Mouse (Mus musculus) hindbrain, embryonic 10.5 days (tissue): ENCODE data around the gene Olfr1414. TPM values are rescaled to one million over a fixed set of nuclear protein-coding genes. Genes with fewer than 3 reads are reported as not detected.
"Not testable (repeated sequence)": the region's sequence is repeated elsewhere in the genome, so short reads cannot be mapped to it uniquely, and the experiment has no call there.

Source experiments
- DNase-seq: peaks from one replicate; pipeline ENCODE4 v3.0.0-alpha.2; 2017; ENCODE audit warnings: low spot score
- H3K27ac ChIP-seq: fragments of 300-500 bp; sonication (generic); 2 replicates; pipeline ENCODE4 v1.5.1; 2016; ENCODE audit warnings: mild to moderate bottlenecking, moderate library complexity
- H3K27me3 ChIP-seq: fragments of 300-500 bp; sonication (generic); 2 replicates; pipeline ENCODE4 v1.6.1; 2016; ENCODE audit warnings: mild to moderate bottlenecking; ENCODE audit not compliant: poor library complexity, insufficient read depth, severe bottlenecking
- H3K36me3 ChIP-seq: fragments of 300-500 bp; sonication (generic); 2 replicates; pipeline ENCODE4 v1.6.1; 2016; ENCODE audit warnings: mild to moderate bottlenecking, moderate library complexity
- H3K4me1 ChIP-seq: fragments of 300-500 bp; sonication (generic); replicated peaks from 2 replicates; pipeline ENCODE4 v1.6.1; 2016; ENCODE audit warnings: mild to moderate bottlenecking
- H3K4me3 ChIP-seq: fragments of 300-500 bp; sonication (generic); 2 replicates; pipeline ENCODE4 v1.5.1; 2016; ENCODE audit warnings: mild to moderate bottlenecking, moderate library complexity
- H3K9me3 ChIP-seq: fragments of 300-500 bp; sonication (generic); 2 replicates; pipeline ENCODE4 v1.6.1; 2016; ENCODE audit warnings: mild to moderate bottlenecking, moderate library complexity
- WGBS: fragments of 180-500 bp; shearing (Covaris S2); methylation state at CpG from one replicate; pipeline ENCODE4 v1.1.7; 2016; 5-methylcytosine and 5-hydroxymethylcytosine counted together
- polyA plus RNA-seq: library from polyadenylated mRNA; unstranded; fragments of >200 nt; fragmentation: Nextera tagmentation; extraction: Ambion mirVana; gene quantifications from 2 replicates; pipeline ENCODE4 v1.2.1, GENCODE M21; 2016

Olfr1414 gene
- polyA plus RNA-seq = not detected in 2 replicates

DNA sequence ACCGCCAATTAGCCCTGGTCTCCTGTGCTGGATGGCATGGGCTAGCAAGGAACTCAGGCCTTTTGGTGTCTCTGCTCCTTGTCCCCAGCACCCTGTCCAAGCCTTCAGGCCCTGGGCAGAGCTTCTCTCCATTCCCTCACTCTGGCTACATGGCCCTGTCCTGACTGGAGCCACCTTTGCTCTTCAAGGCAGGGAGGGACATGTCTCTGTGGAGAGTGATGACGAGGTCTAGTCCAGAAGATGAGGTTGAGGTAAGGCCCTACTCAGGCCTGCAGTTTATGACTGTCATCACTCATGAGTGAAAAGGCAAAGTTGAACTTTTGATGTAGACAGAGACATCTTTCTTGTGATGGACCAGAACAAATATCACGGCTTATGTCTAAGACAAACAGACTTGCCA, at the start of gene Olfr1414:
Olfr1414 (minus strand) TSS at position 101 of the 400 bp plus-strand sequence.
- WGBS = 88% methylated on average over 3 of the region's 3 CpGs
- Histone ChIP-seq H3K27ac (no peak within 1 kb of the TSS), H3K9me3 (no peaks in the 10 kb centered on the region), H3K27me3 (no peaks in the 10 kb centered on the region), H3K36me3 (no peaks in the 10 kb centered on the region), H3K4me1 (peaks cover 5% of the 10 kb centered on the region; the same call in 1 of the 2 replicates), H3K4me3 (no peak within 1 kb of the TSS)
- DNase-seq = no peak

DNA sequence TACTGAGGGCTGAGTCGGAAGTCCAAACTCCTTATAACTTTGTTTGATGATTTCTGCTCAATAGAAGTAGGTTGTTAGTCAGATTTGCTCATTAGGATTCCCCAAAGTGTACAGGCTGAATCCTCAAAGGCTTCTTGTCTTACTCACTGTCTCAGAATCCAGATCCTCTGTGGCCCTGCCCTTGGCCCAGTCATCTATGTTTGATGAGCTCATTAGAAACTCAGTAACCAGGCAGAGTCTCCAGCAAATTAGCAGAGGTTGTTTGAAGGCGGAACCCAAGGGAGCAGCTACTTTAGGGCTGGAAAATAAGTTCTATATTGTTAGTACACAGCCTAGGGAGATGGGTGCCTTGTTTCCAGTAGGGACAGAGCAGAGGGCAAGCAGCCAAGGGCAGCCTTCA, 27.5 kb upstream of the Olfr1414 start:
- Histone ChIP-seq H3K4me3 (no peak overlapping the region), H3K4me1 (no peaks in the 10 kb centered on the region), H3K36me3 (no peaks in the 10 kb centered on the region), H3K27me3 (no peaks in the 10 kb centered on the region), H3K9me3 (no peaks in the 10 kb centered on the region), H3K27ac (no peak overlapping the region)
- 84% methylated on average over 2 of the region's 2 CpGs for WGBS
- no peak for DNase-seq

DNA sequence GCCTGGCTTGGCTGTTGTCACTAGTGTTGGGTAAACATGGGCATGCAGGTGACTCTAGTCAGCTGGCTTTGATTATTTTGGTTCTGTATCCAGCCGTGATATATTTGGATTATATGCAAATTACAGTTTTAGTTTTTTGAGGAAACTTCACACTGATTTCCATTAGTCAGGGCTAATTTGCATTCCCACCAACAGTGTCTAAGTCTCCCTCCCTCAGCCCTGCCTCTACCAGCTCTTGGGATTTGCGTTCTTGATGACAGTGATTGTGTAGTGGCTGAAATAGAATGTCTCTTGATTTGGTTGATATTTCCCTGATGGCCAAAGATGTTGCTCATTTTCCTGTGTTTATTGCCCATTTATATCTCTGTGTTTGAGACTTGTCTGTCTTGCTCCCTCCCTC, 20.6 kb upstream of the Olfr1414 start:
- Histone ChIP-seq H3K9me3 (no peaks in the 10 kb centered on the region), H3K27me3 (no peaks in the 10 kb centered on the region), H3K4me1 (no peaks in the 10 kb centered on the region), H3K4me3 (no peak overlapping the region), H3K36me3 (no peaks in the 10 kb centered on the region), H3K27ac (no peak overlapping the region)
- WGBS = 47% methylated on average over 2 of the region's 2 CpGs
- DNase-seq = no peak

DNA sequence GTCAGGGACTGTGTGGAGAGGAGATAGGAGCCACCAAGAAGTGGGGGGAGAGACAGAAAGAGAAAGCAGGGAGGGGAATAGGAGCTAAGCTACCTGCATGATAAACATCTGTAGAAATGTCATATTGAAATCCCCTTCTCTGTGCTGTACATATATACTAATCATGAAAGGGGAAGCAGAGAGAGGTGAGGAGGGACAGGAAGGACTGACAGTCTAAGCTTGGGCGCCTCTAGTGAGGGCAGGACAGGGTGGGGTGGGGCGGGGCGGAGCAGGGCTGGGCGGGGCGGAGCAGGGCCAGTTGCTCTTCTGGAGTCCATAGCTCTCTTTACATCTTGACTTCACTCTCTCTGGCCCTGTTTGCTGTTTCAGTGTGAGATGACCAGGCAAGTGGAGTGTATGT, 18.5 kb upstream of the Olfr1414 start:
- H3K9me3 ChIP-seq = no peaks in the 10 kb centered on the region
- 45% methylated on average over 5 of the region's 5 CpGs for WGBS
- no peak overlapping the region for H3K4me3 ChIP-seq
- no peaks in the 10 kb centered on the region for H3K27me3 ChIP-seq
- no peak for DNase-seq
- no peaks in the 10 kb centered on the region for H3K36me3 ChIP-seq
- no peak overlapping the region for H3K27ac ChIP-seq
- no peaks in the 10 kb centered on the region for H3K4me1 ChIP-seq

DNA sequence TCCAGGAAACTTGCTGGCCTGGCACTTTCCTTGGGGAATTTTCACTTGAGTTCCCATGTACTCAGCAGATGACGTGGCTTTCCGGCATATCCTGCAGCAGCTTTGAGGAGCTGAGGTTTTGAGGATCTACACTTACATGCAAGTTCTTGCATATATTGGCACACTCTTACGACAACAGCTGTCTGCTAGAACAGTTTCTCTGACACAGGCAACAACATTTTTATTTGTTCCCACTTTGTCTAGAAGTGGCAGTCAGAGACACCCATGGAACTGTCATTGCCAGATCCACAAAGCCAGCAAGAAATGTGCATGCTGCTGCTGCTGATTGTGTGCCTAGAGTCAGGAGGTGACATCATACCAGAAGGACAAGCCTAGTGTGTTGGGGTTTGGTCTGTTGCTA, 5.3 kb upstream of the Olfr1414 start:
- Histone ChIP-seq H3K9me3 (no peaks in the 10 kb centered on the region), H3K36me3 (no peaks in the 10 kb centered on the region), H3K27ac (no peak overlapping the region), H3K4me1 (peaks cover 5% of the 10 kb centered on the region; the same call in 1 of the 2 replicates), H3K4me3 (no peak overlapping the region), H3K27me3 (no peaks in the 10 kb centered on the region)
- no peak for DNase-seq
- 90% methylated on average over 3 of the region's 3 CpGs for WGBS

DNA sequence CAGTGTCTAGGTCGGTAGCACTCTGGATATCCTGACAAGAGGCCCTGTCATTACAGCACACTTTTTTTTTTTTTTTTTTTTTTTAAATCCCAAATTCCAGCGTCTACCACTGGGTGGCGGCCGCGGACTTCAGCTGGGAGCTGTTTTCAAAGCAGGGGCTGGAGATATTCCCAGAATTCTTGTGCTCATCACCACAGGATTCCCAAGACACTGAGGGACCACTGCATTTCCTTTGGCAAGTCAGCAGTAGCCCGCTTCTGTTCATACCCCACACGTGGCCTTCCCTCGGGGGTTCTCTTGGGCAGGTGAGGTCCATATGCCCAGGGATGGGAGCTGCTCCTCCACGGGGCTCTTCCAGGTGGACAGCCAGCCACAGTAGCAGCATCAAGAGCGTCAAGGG, 2.9 kb upstream of the Olfr1414 start:
- H3K9me3 ChIP-seq = no peaks in the 10 kb centered on the region

DNA sequence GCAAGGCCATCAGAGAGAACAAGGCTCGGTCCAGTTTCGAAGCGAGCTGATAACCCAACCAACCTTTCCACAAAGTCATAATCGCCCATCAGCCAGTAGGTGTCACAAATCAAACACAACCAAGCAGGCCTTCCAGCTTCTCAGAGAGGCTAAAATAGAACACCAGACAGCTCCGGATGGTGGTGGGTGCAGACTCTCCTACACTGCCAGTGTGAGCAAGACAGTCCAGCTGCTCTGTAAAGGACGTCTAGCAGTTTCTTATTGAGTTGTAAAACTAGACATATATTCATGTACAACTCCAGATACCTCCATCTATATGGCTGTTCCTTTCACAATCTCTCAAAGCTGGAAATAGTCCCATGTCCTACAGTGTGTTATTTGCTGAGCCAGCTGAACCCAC, 585 bp upstream of the Olfr1414 start:
- no peak overlapping the region for H3K27ac ChIP-seq
- WGBS = 88% methylated on average over 6 of the region's 6 CpGs
- no peaks in the 10 kb centered on the region for H3K27me3 ChIP-seq
- H3K4me1 ChIP-seq = peaks cover 5% of the 10 kb centered on the region; the same call in 1 of the 2 replicates
- no peak overlapping the region for H3K4me3 ChIP-seq
- no peaks in the 10 kb centered on the region for H3K36me3 ChIP-seq
- no peak for DNase-seq
- no peaks in the 10 kb centered on the region for H3K9me3 ChIP-seq

More for the DNA sequence above, 2.9 kb upstream of the Olfr1414 start:
- Histone ChIP-seq H3K4me3 (no peak overlapping the region), H3K4me1 (peaks cover 5% of the 10 kb centered on the region; the same call in 1 of the 2 replicates), H3K27me3 (no peaks in the 10 kb centered on the region), H3K27ac (no peak overlapping the region), H3K36me3 (no peaks in the 10 kb centered on the region)
- DNase-seq = peak; percentile 52
- WGBS = 20% methylated on average over 10 of the region's 10 CpGs

DNA sequence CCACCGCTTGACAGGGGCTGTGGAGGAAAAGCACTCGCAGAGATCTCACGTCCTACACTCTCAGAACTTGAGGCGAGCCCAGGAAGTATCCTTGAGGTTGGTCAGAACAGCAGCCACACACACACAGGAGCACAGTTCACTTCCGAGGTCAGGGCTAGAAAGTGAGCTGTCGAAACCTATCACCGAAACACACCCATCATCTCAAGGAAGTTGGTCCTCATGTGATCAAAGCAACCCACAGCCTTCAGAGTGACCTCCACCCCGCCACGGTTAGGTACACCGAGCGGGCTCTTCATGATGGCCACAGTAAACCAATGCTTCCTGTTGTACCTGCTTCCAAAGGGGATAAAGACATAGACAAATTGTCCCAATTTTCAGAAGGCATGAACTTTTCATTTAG, 3.1 kb downstream of the Olfr1414 start:
- H3K4me1 ChIP-seq = peaks cover 3% of the 10 kb centered on the region; the same call in 1 of the 2 replicates
- no peak for DNase-seq
- no peaks in the 10 kb centered on the region for H3K9me3 ChIP-seq
- H3K4me3 ChIP-seq = no peak overlapping the region
- WGBS = 85% methylated on average over 11 of the region's 11 CpGs
- no peak overlapping the region for H3K27ac ChIP-seq
- no peaks in the 10 kb centered on the region for H3K27me3 ChIP-seq
- no peaks in the 10 kb centered on the region for H3K36me3 ChIP-seq

DNA sequence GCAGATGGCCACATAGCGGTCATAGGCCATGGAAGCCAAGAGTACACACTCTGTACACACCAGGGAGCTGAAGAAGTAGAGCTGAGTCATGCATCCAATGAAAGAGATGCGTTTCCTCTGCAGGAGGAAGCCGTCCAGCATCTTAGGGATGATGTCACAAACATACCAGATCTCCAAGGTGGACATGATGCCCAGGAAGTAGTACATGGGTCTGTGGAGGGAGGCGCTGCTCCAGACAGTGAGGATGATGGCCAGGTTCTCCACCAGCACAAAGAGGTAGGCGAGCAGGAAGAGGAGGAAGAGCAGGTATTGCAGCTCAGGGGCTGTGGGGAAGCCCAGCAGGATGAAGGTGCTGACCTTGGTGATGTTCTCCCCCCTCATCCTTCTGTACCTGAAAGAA, 6.8 kb downstream of the Olfr1414 start:
- WGBS = 90% methylated on average over 5 of the region's 5 CpGs
- not testable (repeated sequence) for H3K36me3 ChIP-seq, H3K4me1 ChIP-seq, H3K4me3 ChIP-seq, DNase-seq, H3K9me3 ChIP-seq, H3K27ac ChIP-seq, H3K27me3 ChIP-seq

DNA sequence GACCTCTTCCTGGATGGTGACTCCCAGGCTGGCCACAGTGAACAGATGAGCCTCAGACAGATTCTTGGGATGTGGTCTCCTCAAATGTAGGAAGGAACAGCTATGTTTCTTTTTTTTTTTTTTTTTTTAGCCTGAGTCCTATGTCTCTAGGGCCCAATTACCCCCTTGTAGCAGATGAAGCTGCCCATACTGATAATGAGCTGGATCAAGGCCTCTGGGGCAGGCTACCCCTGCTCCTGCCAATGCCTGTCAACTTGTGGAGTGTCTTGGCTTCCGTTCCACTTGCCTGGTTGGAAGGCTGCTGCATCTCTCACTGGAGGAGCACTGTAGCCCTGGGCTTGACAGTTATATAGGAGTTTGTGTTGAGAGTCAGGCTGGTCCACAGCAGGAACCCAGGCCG, 22.5 kb downstream of the Olfr1414 start, which contains the start of gene Olfr1415:
Olfr1415 (minus strand) TSS at position 101 of the 400 bp plus-strand sequence.
- no peaks in the 10 kb centered on the region for H3K27me3 ChIP-seq
- no peak within 1 kb of the TSS for H3K4me3 ChIP-seq
- WGBS = 91% methylated on average over 2 of the region's 2 CpGs
- no peak within 1 kb of the TSS for H3K27ac ChIP-seq
- peaks cover 7% of the 10 kb centered on the region for H3K9me3 ChIP-seq
- H3K4me1 ChIP-seq = no peaks in the 10 kb centered on the region
- no peaks in the 10 kb centered on the region for H3K36me3 ChIP-seq
- DNase-seq = no peak

DNA sequence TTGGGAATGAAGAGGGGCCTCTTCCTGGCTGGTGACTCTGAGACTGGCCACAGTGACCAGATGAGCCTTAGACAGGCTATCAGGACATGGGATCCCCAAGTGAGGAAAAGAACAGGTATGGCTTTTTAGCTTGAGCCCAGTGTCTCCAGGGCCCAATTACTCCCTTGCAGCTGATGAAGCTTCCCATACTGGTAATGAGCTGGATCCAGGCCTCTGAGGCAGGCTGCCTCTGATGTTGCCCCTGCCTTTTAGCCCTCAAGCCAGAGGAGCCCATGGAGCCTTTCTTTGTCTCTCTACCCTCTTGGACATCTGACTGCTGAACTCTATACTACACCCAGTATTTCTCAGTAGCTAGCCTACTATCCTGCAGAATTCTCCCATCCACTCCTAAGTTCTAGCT, 33.4 kb downstream of the Olfr1414 start, which contains the start of gene Olfr1416:
Olfr1416 (minus strand) TSS at position 101 of the 400 bp plus-strand sequence.
- no peaks in the 10 kb centered on the region for H3K4me1 ChIP-seq
- H3K36me3 ChIP-seq = no peaks in the 10 kb centered on the region
- no peak within 1 kb of the TSS for H3K4me3 ChIP-seq
- H3K9me3 ChIP-seq = peaks cover 13% of the 10 kb centered on the region
- no peak within 1 kb of the TSS for H3K27ac ChIP-seq
- no peaks in the 10 kb centered on the region for H3K27me3 ChIP-seq
- no peak for DNase-seq

DNA sequence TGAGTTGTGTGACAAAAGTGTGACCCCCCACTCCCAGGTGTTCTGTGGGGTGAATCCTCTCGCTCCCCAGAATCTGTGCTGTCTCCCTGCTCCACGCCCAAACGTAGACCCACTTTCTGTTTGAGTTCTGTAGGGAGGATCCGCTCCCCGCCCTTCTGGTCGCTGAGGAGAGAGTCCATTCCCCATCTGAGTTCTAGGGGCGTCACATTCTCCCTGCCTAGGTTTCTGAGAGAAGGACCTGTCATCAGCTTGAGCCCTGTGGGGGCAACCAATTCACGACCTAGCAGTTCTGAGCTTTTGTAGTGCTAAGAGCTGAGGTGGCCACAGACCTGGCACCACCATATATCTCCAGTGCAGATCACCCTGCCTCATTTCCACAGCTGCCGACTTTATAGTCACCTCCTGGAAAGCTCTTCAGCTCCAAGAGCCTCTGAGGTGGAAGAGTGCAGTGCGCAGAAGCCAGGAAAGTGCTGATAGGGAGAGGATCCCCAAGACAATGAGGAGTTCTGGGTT, 44.3 kb downstream of the Olfr1414 start:
- peaks cover 19% of the 10 kb centered on the region for H3K36me3 ChIP-seq
- no peak for DNase-seq
- H3K27ac ChIP-seq = peak overlapping the region; percentile 85
- H3K4me1 ChIP-seq = peaks cover 19% of the 10 kb centered on the region
- WGBS = 8% methylated on average over 10 of the region's 10 CpGs
- peak overlapping the region; percentile 98 for H3K4me3 ChIP-seq
- H3K27me3 ChIP-seq = no peaks in the 10 kb centered on the region
- no peaks in the 10 kb centered on the region for H3K9me3 ChIP-seq

DNA sequence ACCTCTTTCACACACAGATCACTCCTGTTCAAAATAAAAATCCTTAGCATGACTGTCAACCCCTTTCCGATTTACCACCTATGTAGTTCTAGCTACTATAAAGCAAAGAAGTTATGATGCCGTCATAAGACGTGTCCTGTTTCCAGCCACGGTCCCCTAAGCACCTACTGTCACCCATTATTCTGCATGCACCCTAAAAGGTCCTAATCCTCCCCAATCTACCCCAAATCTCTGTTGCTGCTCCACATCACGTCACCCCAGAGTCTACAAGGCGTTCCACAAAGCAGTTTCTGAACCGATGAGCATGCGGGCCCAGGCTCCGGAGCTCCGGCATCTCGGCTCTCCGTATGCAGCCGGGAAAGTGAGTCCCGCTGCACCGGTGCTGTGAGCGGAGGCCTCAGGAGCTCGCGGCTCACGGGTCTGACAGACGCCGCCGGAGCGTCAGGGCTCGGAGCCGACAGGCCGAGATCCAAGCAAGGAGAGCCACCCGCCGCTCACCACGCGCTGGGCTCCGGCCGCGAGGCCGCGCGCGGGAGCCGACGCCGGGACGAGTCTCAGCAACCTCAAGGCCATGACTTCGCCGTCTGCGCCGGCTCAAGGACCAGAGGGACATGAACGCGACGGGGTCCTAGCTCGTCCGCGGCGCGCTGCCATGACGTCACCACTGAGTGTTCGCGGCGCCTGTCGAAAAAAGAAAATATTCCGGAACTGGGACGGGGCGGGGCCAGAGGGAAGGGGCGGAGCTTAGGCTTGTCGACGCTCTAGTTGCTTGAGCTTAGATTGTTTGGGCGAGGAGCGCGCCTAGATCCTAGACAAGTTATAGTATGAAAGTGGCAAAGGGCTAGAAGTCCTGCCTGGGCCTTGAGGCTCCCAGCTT, 45.1 kb downstream of the Olfr1414 start, which contains the start of gene Ndufa10:
Ndufa10 (minus strand) TSS at position 696 of the 877 bp plus-strand sequence.
- Histone ChIP-seq H3K4me3 (peak within 1 kb of the TSS; percentile 98), H3K27ac (peak within 1 kb of the TSS; percentile 92), H3K9me3 (no peaks in the 10 kb centered on the region), H3K4me1 (peaks cover 19% of the 10 kb centered on the region), H3K27me3 (no peaks in the 10 kb centered on the region), H3K36me3 (peaks cover 26% of the 10 kb centered on the region)
- under 1% methylated on average over 67 of the region's 67 CpGs for WGBS
- DNase-seq = peak; percentile 96
